Mouse (Mus musculus): ENCODE data around the gene St5. TPM values are rescaled to one million over a fixed set of nuclear protein-coding genes. Genes with fewer than 3 reads are reported as not detected.

Gene St5
- polyA plus RNA-seq, 1 experiment, result 34.6 TPM

DNA sequence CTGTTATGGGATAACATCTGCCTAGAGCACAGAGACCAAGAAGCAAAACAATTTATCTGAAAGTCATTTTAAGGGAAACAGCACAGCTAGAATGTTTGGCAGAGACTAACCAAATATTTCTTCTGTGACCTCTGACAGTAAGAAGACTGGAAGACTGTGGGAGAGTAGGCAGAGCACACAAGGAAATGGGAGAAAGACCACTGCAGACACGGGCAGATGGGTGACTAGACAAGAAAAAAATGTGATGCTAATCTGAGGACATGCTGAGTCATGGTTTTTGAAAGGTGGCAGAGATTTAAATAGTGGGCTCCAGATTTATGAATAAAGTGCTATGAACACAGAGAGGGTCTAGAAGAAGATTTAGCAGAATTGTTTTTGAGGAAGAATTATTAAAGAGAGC, 61.4 kb downstream of the St5 start:
- TF ChIP-seq CTCF (IDR thresholded peaks at IDR 0.05; ENCODE audit: extremely low read depth, insufficient read depth, insufficient read length, insufficient replicate concordance), result no peak
- TF ChIP-seq POLR2A (IDR thresholded peaks at IDR 0.05; ENCODE audit: low read depth, low read length), result no peak
- WGBS, result 8% methylated on average over 1 of the region's 1 CpGs
- no peak overlapping the region for H3K4me3 ChIP-seq (ENCODE audit: extremely low read depth, insufficient read depth, insufficient read length)
- no peak for DNase-seq (ENCODE audit: low read depth in 1 of 2, low spot score in 2 of 2)
- H3K27me3 ChIP-seq (ENCODE audit: control insufficient read depth, insufficient read depth, low read length), result no peaks in the 10 kb centered on the region
- no peak overlapping the region for H3K27ac ChIP-seq (ENCODE audit: insufficient read depth, low read length)
- no peaks in the 10 kb centered on the region for H3K4me1 ChIP-seq (ENCODE audit: control insufficient read depth, insufficient read depth, insufficient read length)
- no peaks in the 10 kb centered on the region for H3K36me3 ChIP-seq (ENCODE audit: control insufficient read depth, insufficient read depth, low read length)

DNA sequence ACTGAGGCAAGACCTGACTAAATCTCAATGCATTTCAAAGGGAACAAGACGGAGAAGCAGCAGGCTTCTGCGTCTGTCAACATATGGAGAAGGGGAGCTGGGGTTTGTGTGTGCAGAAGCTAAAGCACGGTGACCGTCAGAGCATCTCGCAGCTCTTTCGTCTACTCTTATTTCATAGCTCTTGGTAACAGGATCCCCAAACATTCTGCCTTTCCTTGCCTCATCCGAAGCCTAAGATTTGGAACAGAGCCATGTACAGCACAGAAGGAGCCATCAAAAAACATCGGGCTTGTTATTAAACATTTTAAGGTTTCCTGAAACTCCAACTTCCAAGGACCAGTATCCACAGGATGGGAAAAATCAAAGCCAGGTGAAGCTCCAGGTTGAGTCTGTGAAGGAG, 62.3 kb downstream of the St5 start:
- TF ChIP-seq POLR2A (IDR thresholded peaks at IDR 0.05; ENCODE audit: low read depth, low read length) (no peak), CTCF (IDR thresholded peaks at IDR 0.05; ENCODE audit: extremely low read depth, insufficient read depth, insufficient read length, insufficient replicate concordance) (no peak)

GRCm38 (mm10) chr7:109637391-109637790, 66.0 kb downstream of the St5 start:
- no peak for DNase-seq (ENCODE audit: low read depth in 1 of 2, low spot score in 2 of 2)
- Histone ChIP-seq H3K4me1 (ENCODE audit: control insufficient read depth, insufficient read depth, insufficient read length) (no peaks in the 10 kb centered on the region), H3K36me3 (ENCODE audit: control insufficient read depth, insufficient read depth, low read length) (no peaks in the 10 kb centered on the region), H3K27me3 (ENCODE audit: control insufficient read depth, insufficient read depth, low read length) (no peaks in the 10 kb centered on the region), H3K4me3 (ENCODE audit: extremely low read depth, insufficient read depth, insufficient read length) (no peak overlapping the region), H3K27ac (ENCODE audit: insufficient read depth, low read length) (no peak overlapping the region; the same call in 1 of the 2 replicates)
- WGBS, result 81% methylated on average over 5 of the region's 5 CpGs
- no peak for TF ChIP-seq POLR2A (IDR thresholded peaks at IDR 0.05; ENCODE audit: low read depth, low read length)
- TF ChIP-seq CTCF (IDR thresholded peaks at IDR 0.05; ENCODE audit: extremely low read depth, insufficient read depth, insufficient read length, insufficient replicate concordance), result no peak

More for the DNA sequence above, 62.3 kb downstream of the St5 start:
- WGBS, result 92% methylated on average over 8 of the region's 8 CpGs
- H3K36me3 ChIP-seq (ENCODE audit: control insufficient read depth, insufficient read depth, low read length), result no peaks in the 10 kb centered on the region
- H3K27ac ChIP-seq (ENCODE audit: insufficient read depth, low read length), result no peak overlapping the region
- H3K4me3 ChIP-seq (ENCODE audit: extremely low read depth, insufficient read depth, insufficient read length), result no peak overlapping the region
- no peak for DNase-seq (ENCODE audit: low read depth in 1 of 2, low spot score in 2 of 2)
- no peaks in the 10 kb centered on the region for H3K27me3 ChIP-seq (ENCODE audit: control insufficient read depth, insufficient read depth, low read length)
- no peaks in the 10 kb centered on the region for H3K4me1 ChIP-seq (ENCODE audit: control insufficient read depth, insufficient read depth, insufficient read length)

DNA sequence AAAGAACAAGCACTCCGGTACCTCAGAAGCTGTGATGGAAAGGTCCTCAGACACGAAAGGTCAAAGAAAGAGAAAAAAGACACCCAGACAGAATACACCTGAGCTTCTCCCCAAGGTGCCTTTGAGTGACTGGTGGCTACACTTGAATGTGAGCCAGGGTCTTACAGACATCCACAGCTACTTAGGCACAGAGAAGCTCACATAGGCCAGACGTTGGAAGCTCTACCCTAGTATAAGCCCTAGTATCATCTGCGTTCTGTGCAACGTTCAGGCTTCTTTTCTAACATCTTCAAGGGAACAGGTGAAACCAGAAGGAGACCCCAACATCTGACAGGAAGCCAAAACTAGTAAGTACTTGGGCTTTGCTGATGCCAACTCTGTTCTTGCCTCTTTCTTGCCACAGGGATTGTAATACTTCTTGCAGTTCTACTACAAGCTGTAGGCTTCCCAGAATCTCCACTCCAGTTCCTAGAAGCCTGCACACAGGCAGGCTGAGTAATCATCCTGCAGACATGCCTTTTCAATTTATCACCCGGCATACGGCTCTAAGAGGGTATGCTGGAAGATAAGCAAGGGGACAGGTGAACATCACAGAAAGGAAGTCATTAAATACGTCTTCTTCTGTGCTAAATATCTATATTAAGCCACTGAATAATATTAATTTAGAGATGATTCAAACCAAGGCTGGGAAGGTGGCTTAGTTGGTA, 67.2 kb downstream of the St5 start:
- Histone ChIP-seq H3K27ac (ENCODE audit: insufficient read depth, low read length) (no peak overlapping the region), H3K4me1 (ENCODE audit: control insufficient read depth, insufficient read depth, insufficient read length) (no peaks in the 10 kb centered on the region), H3K27me3 (ENCODE audit: control insufficient read depth, insufficient read depth, low read length) (no peaks in the 10 kb centered on the region), H3K36me3 (ENCODE audit: control insufficient read depth, insufficient read depth, low read length) (no peaks in the 10 kb centered on the region), H3K4me3 (ENCODE audit: extremely low read depth, insufficient read depth, insufficient read length) (no peak overlapping the region)
- no peak for DNase-seq (ENCODE audit: low read depth in 1 of 2, low spot score in 2 of 2)
- TF ChIP-seq CTCF (IDR thresholded peaks at IDR 0.05; ENCODE audit: extremely low read depth, insufficient read depth, insufficient read length, insufficient replicate concordance) (no peak), POLR2A (IDR thresholded peaks at IDR 0.05; ENCODE audit: low read depth, low read length) (no peak)
- WGBS, result 83% methylated on average over 8 of the region's 8 CpGs

- Histone ChIP-seq H3K4me1 (ENCODE audit: control insufficient read depth, insufficient read depth, insufficient read length) (no peaks in the 10 kb centered on the region), H3K27ac (ENCODE audit: insufficient read depth, low read length) (no peak overlapping the region), H3K36me3 (ENCODE audit: control insufficient read depth, insufficient read depth, low read length) (no peaks in the 10 kb centered on the region), H3K4me3 (ENCODE audit: extremely low read depth, insufficient read depth, insufficient read length) (no peak overlapping the region), H3K27me3 (ENCODE audit: control insufficient read depth, insufficient read depth, low read length) (no peaks in the 10 kb centered on the region)
- WGBS, result 93% methylated on average over 15 of the region's 15 CpGs
- no peak for DNase-seq (ENCODE audit: low read depth in 1 of 2, low spot score in 2 of 2)
- no peak for TF ChIP-seq CTCF (IDR thresholded peaks at IDR 0.05; ENCODE audit: extremely low read depth, insufficient read depth, insufficient read length, insufficient replicate concordance)
- TF ChIP-seq POLR2A (IDR thresholded peaks at IDR 0.05; ENCODE audit: low read depth, low read length), result no peak
These were observed 69.9 kb downstream of the St5 start for GRCm38 (mm10) chr7:109633404-109634085.

- 82% methylated on average over 6 of the region's 6 CpGs for WGBS
- H3K27me3 ChIP-seq (ENCODE audit: control insufficient read depth, insufficient read depth, low read length), result no peaks in the 10 kb centered on the region
- H3K4me3 ChIP-seq (ENCODE audit: extremely low read depth, insufficient read depth, insufficient read length), result no peak overlapping the region
- DNase-seq (ENCODE audit: low read depth in 1 of 2, low spot score in 2 of 2), result no peak
- no peaks in the 10 kb centered on the region; the same call in 1 of the 2 replicates for H3K4me1 ChIP-seq (ENCODE audit: control insufficient read depth, insufficient read depth, insufficient read length)
- H3K36me3 ChIP-seq (ENCODE audit: control insufficient read depth, insufficient read depth, low read length), result no peaks in the 10 kb centered on the region
- no peak for TF ChIP-seq POLR2A (IDR thresholded peaks at IDR 0.05; ENCODE audit: low read depth, low read length)
- no peak for TF ChIP-seq CTCF (IDR thresholded peaks at IDR 0.05; ENCODE audit: extremely low read depth, insufficient read depth, insufficient read length, insufficient replicate concordance)
- H3K27ac ChIP-seq (ENCODE audit: insufficient read depth, low read length), result no peak overlapping the region
These were observed 72.1 kb downstream of the St5 start for GRCm38 (mm10) chr7:109631330-109631729.

All from spleen, adult 2 months (tissue).